Mouse (Mus musculus): Measurements from ENCODE around the gene Irf2. TPM values are rescaled to one million over a fixed set of nuclear protein-coding genes. Genes with fewer than 3 reads are reported as not detected.

Gene Irf2
- total RNA-seq, 2 experiments from 2014 or later = 43.6 to 44.5 TPM

GRCm38 (mm10) chr8:46896704-46897103, 157.2 kb downstream of the Irf2 start:
- no peak for DNase-seq
- intact Hi-C loops (cut with DNase I) = no loop called here

Other genes starting within 250 kb of the Irf2 start
- gene Cenpu, start 187.7 kb upstream of the Irf2 start, total RNA-seq (2021) = 1 to 10 TPM; 1.3 to 1.4 TPM
- gene Primpol, start 122.5 kb upstream of the Irf2 start, total RNA-seq (2021) = 1 to 10 TPM; 3.0 to 3.6 TPM
- gene Casp3, start 122.4 kb upstream of the Irf2 start, total RNA-seq (2021) = 1 to 10 TPM; 6.3 to 7.6 TPM
- 1 to 10 TPM; 5.2 to 5.5 TPM for gene Enpp6, start 247.2 kb downstream of the Irf2 start, total RNA-seq (2021)